Mouse (Mus musculus) heart, embryonic 13.5 days (tissue): ENCODE measurements at regions not wholly inside any gene's neighbourhood (a gene's known extent, or its start where the extent isn't known, plus 50 kb on each side); places are given as distances from the start of the nearest gene placed in this dataset.
"Not testable (repeated sequence)": the region's sequence is repeated elsewhere in the genome, so short reads cannot be mapped to it uniquely, and the experiment has no call there.

Experiments used
- ATAC-seq: fragments of 200-750 bp; cut with Nextera tagmentation; 2 replicates; pipeline ENCODE4 v1.8.0; 2017; ENCODE audit warnings: moderate TSS enrichment; ENCODE audit not compliant: insufficient number of reproducible peaks, low FRiP score, low TSS enrichment; ENCODE audit errors: extremely low read depth
- H3K27ac ChIP-seq: fragments of 300-500 bp; sonication (generic); replicated peaks from 2 replicates; pipeline ENCODE4 v1.5.1; 2015; ENCODE audit warnings: moderate library complexity, mild to moderate bottlenecking, inconsistent platforms
- H3K27me3 ChIP-seq: fragments of 300-500 bp; sonication (generic); replicated peaks from 2 replicates; pipeline ENCODE4 v1.6.1; 2015; ENCODE audit warnings: mild to moderate bottlenecking, inconsistent platforms
- H3K36me3 ChIP-seq: fragments of 300-500 bp; sonication (generic); 2 replicates; pipeline ENCODE4 v1.6.1; 2015; ENCODE audit warnings: mild to moderate bottlenecking, inconsistent platforms
- H3K4me1 ChIP-seq: fragments of 300-500 bp; sonication (generic); 2 replicates; pipeline ENCODE4 v1.6.1; 2015; ENCODE audit warnings: inconsistent platforms
- H3K4me2 ChIP-seq: fragments of 300-500 bp; sonication (generic); 2 replicates; pipeline ENCODE4 v1.6.1; 2015; ENCODE audit warnings: inconsistent platforms, mild to moderate bottlenecking, moderate library complexity
- H3K4me3 ChIP-seq: fragments of 300-500 bp; sonication (generic); 2 replicates; pipeline ENCODE4 v1.5.1; 2015; ENCODE audit warnings: moderate library complexity, mild to moderate bottlenecking, inconsistent platforms
- H3K9ac ChIP-seq: fragments of 300-500 bp; sonication (generic); 2 replicates; pipeline ENCODE4 v1.6.1; 2015; ENCODE audit warnings: inconsistent platforms, mild to moderate bottlenecking, moderate library complexity
- H3K9me3 ChIP-seq: fragments of 300-500 bp; sonication (generic); 2 replicates; pipeline ENCODE4 v1.6.1; 2016; ENCODE audit warnings: inconsistent platforms
- WGBS: fragments of 180-500 bp; shearing (Covaris S2); methylation state at CpG from one replicate; pipeline ENCODE4 v1.1.7; 2015; ENCODE audit warnings: mixed read lengths; 5-methylcytosine and 5-hydroxymethylcytosine counted together

DNA sequence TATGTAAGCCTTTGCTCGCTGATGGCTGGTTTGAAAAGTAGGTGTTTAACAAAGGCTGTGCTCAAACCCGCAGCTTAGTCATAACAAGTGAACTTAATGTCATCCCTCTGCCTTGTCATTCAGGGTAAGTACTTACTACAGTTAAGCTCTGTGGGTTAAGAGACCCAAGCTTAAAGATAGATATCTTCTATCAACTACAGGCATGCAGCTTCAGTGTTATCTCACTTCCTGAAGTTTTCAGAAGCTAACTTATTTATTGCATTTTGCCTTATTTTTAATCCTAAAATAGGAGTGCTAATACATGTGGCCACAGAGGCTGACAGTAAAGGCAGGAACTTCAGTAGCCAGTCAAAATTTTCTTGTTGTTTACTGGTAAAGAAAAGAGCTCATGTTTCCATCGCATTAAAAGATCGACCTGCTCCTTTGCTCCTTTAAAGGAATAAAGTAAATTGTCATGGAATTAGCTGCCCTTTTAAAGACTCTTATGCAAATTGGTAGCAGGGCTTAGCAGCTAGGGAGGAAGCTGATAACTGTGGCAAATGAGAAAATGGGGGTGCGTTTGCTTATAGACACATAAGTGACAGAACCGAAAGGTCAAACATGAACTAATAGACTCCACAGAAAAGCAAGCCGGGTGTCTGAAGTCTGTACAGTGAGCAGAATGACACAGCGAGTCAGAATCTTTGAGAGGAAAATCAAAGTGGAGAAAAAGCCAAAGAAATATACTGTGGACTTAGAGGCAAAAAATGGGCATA, 55.9 kb upstream of the Inpp4b start:
- Histone ChIP-seq H3K4me3 (no peak overlapping the region), H3K27ac (no peak overlapping the region), H3K9me3 (no peaks in the 10 kb centered on the region), H3K27me3 (no peaks in the 10 kb centered on the region), H3K9ac (no peak overlapping the region), H3K4me1 (no peaks in the 10 kb centered on the region), H3K36me3 (no peaks in the 10 kb centered on the region), H3K4me2 (no peak overlapping the region)
- 63% methylated on average over 8 of the region's 8 CpGs for WGBS
- no peak for ATAC-seq

- Histone ChIP-seq H3K4me1 (no peaks in the 10 kb centered on the region), H3K9me3 (no peaks in the 10 kb centered on the region), H3K9ac (no peak overlapping the region), H3K4me3 (no peak overlapping the region), H3K4me2 (no peak overlapping the region), H3K36me3 (no peaks in the 10 kb centered on the region), H3K27ac (no peak overlapping the region), H3K27me3 (no peaks in the 10 kb centered on the region)
- 63% methylated on average over 2 of the region's 2 CpGs for WGBS
- ATAC-seq, result no peak
Measured at GRCm38 (mm10) chr8:81260089-81260488, 82.3 kb upstream of the Inpp4b start.

- Histone ChIP-seq H3K4me3 (no peak overlapping the region), H3K9me3 (no peaks in the 10 kb centered on the region), H3K27me3 (no peaks in the 10 kb centered on the region), H3K27ac (no peak overlapping the region), H3K9ac (no peak overlapping the region), H3K4me2 (no peak overlapping the region), H3K36me3 (no peaks in the 10 kb centered on the region), H3K4me1 (peaks cover 12% of the 10 kb centered on the region)
- no peak for ATAC-seq
- WGBS, result 60% methylated on average over 3 of the region's 3 CpGs
Measured at GRCm38 (mm10) chr8:81223872-81224271, 118.5 kb upstream of the Inpp4b start.

DNA sequence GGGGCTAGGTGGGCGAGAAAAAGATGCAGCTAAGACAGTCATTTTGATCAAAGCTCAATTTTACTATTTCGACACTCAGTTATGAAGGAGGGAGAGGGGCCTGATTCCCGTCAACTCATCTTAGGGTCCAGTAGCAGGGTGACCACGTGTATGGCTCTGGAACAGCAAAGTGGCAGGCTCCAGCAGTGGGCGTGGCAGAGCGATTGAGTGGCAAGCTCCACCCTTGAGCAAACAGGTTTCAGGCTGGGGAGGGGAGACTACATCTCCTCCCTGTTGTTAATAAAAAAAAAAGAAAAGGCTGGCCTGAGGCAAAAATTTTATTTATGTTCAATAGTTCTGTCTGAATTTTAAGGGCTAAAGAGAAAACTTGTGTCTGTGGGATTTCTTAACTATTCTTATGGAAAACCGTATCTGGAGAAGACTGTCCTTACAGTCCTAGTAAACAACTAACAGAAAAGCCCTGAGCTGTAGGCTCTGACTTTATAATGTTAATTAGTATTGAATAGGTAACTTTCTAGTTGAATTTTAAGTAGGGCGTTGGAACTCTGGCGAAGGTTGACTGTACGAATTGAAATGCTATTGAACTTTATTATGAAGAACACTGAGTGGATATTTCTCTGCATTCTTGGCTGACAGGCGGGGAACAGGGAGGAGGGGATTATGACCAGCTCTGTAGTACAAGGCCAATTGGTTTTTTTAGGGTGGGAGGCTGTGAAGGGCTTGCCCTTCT, 155.1 kb upstream of the Inpp4b start:
- H3K4me3 ChIP-seq, H3K36me3 ChIP-seq, H3K27ac ChIP-seq, H3K4me2 ChIP-seq, H3K9ac ChIP-seq, H3K4me1 ChIP-seq, H3K27me3 ChIP-seq, ATAC-seq, H3K9me3 ChIP-seq: not testable (repeated sequence)
- WGBS, result 70% methylated on average over 11 of the region's 11 CpGs

DNA sequence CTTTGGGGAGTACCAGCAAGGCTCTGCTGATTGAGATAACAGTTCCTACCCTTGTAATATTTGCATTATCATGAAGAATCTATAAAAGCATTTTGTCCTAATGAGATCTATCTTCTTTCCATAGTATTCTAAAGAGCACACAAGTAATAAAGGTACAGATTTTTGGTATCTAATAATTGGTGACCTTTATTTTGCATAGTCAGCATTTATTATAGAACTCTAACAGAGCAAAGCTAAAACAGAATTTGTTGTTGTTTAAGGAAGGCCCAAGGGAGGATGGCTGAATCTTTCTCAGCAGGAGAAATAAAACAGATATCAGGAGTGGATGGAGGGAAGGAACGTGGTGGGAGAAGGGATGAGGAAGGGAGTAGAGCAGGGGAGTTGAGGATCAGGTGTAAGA, 160.8 kb upstream of the Usp38 start:
- no peak overlapping the region for H3K4me2 ChIP-seq
- no peaks in the 10 kb centered on the region for H3K36me3 ChIP-seq
- H3K4me3 ChIP-seq, result no peak overlapping the region
- no peak overlapping the region for H3K27ac ChIP-seq
- no peak overlapping the region for H3K9ac ChIP-seq
- no peaks in the 10 kb centered on the region for H3K9me3 ChIP-seq
- no peak for ATAC-seq
- no peaks in the 10 kb centered on the region for H3K27me3 ChIP-seq
- H3K4me1 ChIP-seq, result no peaks in the 10 kb centered on the region
- 54% methylated on average over 1 of the region's 1 CpGs for WGBS

GRCm38 (mm10) chr8:81147239-81147638, 132.5 kb upstream of the Usp38 start:
- Histone ChIP-seq H3K9me3 (peaks cover 9% of the 10 kb centered on the region; the same call in 1 of the 2 replicates), H3K9ac (no peak overlapping the region), H3K27me3 (no peaks in the 10 kb centered on the region), H3K4me1 (no peaks in the 10 kb centered on the region), H3K27ac (no peak overlapping the region), H3K4me2 (no peak overlapping the region), H3K36me3 (no peaks in the 10 kb centered on the region), H3K4me3 (no peak overlapping the region)
- WGBS, result 59% methylated on average over 3 of the region's 3 CpGs
- no peak for ATAC-seq

DNA sequence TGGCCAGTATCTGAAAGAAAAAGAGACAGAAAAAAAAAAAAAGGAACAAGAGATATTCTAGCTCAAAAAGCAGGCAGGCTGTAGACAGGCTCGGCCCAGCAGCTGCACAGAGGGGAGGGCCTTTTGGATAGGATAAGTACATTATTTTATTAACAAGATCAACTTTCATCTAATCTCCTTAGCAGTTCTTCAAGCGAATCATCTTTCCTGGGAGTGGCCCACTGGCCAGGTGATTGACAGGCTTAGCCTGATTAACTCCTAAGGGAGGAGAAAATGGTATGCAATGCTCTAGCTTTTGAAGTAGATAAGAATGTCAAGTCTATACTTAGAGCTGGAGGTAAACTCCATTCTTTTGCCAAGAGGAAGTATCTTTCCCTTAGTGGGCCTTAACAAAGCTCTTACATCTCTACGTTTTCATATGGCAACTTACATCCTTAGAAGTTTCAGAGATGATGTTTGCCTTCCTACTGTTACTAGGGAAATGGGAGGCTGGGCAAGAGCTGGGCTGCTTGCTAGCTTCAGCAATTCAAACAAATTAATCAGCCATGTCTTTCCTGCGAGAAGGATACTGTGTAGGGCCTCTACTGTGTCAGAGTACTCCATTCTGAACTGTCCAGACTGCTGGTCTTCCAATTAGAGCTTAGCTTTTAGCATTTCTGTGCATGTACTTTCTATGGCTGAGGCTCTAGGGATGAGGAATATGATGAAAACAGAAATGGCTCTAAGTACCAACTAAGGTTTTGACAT, 92.2 kb upstream of the Usp38 start:
- ATAC-seq, result no peak

GRCm38 (mm10) chr8:81098963-81099362, 84.2 kb upstream of the Usp38 start:
- Histone ChIP-seq H3K4me1 (no peaks in the 10 kb centered on the region), H3K4me3 (no peak overlapping the region), H3K36me3 (no peaks in the 10 kb centered on the region), H3K4me2 (no peak overlapping the region), H3K27ac (no peak overlapping the region), H3K9me3 (no peaks in the 10 kb centered on the region), H3K9ac (no peak overlapping the region), H3K27me3 (no peaks in the 10 kb centered on the region)
- WGBS, result 41% methylated on average over 2 of the region's 2 CpGs
- no peak for ATAC-seq

More for the DNA sequence above, 92.2 kb upstream of the Usp38 start:
- no peak overlapping the region for H3K4me3 ChIP-seq
- H3K9ac ChIP-seq, result no peak overlapping the region
- WGBS, result 30% methylated on average over 4 of the region's 4 CpGs
- no peak overlapping the region for H3K27ac ChIP-seq
- no peaks in the 10 kb centered on the region for H3K36me3 ChIP-seq
- peaks cover 10% of the 10 kb centered on the region for H3K4me1 ChIP-seq
- no peaks in the 10 kb centered on the region for H3K9me3 ChIP-seq
- H3K4me2 ChIP-seq, result no peak overlapping the region
- no peaks in the 10 kb centered on the region for H3K27me3 ChIP-seq

DNA sequence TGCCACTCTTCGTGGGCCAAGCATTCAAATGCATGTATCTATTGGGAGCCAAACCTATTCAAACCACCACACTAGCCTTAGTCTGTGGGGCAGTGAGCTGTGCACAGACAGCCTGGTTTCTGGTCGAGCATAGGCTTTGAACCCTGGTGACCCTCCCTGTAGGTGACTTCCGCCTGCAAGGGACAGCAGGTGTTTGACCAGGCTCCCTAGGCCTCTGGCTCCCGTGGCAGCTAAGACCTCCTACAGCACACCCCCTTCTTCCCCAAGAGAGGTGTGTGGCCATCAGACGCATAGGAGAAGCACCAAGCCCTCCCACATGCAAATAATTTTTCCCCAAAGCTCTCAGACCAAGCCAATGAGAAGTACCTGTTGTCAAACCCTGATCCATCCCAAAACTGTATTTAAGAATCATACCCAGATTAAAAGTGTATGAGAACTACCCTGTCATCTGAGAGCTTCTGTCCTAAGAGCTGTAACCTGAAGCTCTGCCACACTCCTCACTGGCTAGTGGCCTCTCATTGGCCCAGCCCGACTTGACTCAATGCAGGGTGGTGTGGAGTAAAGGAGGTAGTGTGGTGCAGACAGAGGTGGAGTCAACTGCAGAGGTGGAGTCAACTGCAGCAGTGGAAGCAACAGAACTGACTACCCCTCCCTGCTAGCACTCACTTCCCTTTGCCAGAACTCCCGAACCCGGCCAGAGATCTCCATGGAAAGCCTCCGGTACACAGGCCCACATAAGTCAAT, 82.5 kb upstream of the Usp38 start:
- 45% methylated on average over 9 of the region's 9 CpGs for WGBS
- no peak overlapping the region for H3K27ac ChIP-seq
- ATAC-seq, result no peak
- no peaks in the 10 kb centered on the region for H3K4me1 ChIP-seq
- no peak overlapping the region for H3K9ac ChIP-seq
- no peaks in the 10 kb centered on the region for H3K27me3 ChIP-seq
- H3K4me2 ChIP-seq, result no peak overlapping the region
- no peak overlapping the region for H3K4me3 ChIP-seq
- H3K9me3 ChIP-seq, result no peaks in the 10 kb centered on the region
- no peaks in the 10 kb centered on the region for H3K36me3 ChIP-seq

DNA sequence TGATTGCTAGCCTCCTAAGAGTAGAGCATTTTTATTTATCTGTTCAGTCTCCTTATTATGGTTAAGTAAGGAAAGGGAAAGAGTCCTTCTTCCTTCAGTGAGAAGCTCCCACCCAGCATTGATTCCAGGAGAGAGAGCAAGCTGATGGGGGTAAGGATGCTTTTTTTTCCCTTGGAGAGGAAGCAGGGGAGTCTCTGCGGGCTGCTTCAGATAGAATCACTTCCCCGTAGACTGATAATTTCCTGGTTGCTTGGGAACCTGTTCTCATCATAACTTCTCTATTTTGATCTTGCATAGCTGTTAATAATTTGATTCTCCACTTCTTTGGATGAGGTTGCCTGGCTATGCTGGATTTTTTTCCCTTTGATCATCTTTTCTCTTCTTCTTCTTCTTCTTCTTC, 80.5 kb upstream of the Usp38 start:
- H3K4me2 ChIP-seq, result no peak overlapping the region
- H3K27me3 ChIP-seq, result no peaks in the 10 kb centered on the region
- H3K27ac ChIP-seq, result no peak overlapping the region
- no peaks in the 10 kb centered on the region for H3K36me3 ChIP-seq
- H3K4me3 ChIP-seq, result no peak overlapping the region
- H3K4me1 ChIP-seq, result no peaks in the 10 kb centered on the region
- no peak overlapping the region for H3K9ac ChIP-seq
- no peak for ATAC-seq
- H3K9me3 ChIP-seq, result no peaks in the 10 kb centered on the region
- 65% methylated on average over 2 of the region's 2 CpGs for WGBS
